Mouse (Mus musculus) ZHBTc4 (cell line): ENCODE measurements around the gene Tjp2.
"Not testable (repeated sequence)": the region's sequence is repeated elsewhere in the genome, so short reads cannot be mapped to it uniquely, and the experiment has no call there.

Experiments
- DNase-seq: peaks from one replicate; pipeline ENCODE4 v3.0.0-alpha.2; 2011; ENCODE audit warnings: low read depth, low spot score

Tjp2 gene

GRCm38 (mm10) chr19:24221455-24221854, 3.4 kb downstream of the Tjp2 start:
- DNase-seq, result peak; percentile 68

GRCm38 (mm10) chr19:24220795-24221445, 3.9 kb downstream of the Tjp2 start:
- no peak for DNase-seq

DNA sequence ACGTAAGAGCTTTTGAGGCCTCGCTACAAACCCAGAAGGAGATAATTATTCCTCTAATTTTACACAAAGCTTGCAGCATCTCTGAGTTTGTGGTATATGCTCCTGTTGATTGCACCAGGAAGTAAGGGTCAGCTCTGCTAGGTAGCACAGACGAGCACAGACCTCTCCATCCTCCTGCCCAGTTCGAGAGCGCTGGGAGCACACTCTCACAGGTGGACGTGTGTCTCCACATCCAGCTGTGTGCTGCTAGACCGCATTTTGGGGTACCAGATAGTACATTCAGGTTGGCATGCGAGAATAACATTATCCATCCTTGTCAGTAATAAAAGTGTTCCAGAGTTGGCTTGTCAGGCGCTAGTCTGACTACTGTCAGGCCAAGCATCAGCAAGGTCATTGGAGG, 5.8 kb downstream of the Tjp2 start:
- DNase-seq, result no peak

GRCm38 (mm10) chr19:24218291-24218690, 6.5 kb downstream of the Tjp2 start:
- peak; percentile 66 for DNase-seq

DNA sequence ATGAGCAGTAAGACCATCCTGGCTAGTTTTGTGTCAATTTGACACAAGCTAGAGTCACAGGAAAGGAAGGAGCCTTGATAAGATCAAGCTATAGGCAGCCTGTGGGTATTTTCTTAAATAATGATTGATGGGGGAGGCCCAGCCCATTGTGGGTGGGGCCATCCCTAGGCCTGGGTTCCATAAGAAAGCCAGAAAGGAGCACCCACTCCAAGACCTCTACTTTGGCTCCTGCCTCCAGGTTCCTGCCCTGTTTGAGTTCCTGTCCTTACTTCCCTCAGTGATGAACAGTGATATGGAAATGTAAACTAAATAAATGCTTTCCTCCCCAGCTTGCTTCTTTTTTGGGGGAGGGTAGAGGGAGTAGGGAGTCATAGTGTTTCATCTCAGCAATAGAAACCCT, 7.0 kb downstream of the Tjp2 start:
- peak; percentile 78 for DNase-seq

DNA sequence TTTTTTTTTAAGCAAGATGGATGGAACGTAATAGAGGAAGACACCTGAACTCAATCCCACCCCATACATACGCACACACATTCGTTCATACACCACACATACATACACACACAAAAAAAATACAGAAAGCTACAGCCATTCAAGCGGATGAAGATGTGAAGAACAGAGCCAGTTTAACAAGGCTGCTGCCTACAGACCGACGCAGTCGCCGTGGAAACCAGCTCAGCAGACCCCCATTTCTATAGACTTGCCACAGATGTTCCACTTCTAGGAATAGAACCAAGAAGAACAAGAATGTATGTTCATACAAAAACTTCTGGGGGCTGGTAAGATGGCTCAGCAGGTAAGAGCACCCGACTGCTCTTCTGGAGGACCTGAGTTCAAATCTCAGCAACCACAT, 8.1 kb downstream of the Tjp2 start:
- no peak for DNase-seq

DNA sequence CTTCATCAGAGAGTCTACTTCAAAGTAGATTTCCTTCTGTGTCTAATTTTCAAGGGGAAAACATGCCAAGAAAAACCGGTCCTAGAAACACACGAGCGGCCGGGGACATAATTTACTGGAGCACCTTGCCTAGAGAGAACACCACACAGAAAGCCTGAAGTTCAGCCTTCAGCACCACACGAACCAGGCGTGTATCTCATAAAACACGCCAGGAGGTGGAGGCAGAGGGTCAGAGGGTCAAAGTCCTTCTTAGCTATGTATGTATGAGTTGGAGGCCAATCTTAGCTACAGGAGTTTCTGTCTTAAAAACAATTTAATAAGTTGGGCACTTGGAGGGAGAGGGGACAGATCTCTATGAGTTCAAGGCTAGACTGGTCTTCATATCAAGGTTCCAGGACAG, 9.9 kb downstream of the Tjp2 start:
- peak; percentile 61 for DNase-seq

- DNase-seq, result no peak
Observed at GRCm38 (mm10) chr19:24213299-24213698, 11.5 kb downstream of the Tjp2 start.

DNA sequence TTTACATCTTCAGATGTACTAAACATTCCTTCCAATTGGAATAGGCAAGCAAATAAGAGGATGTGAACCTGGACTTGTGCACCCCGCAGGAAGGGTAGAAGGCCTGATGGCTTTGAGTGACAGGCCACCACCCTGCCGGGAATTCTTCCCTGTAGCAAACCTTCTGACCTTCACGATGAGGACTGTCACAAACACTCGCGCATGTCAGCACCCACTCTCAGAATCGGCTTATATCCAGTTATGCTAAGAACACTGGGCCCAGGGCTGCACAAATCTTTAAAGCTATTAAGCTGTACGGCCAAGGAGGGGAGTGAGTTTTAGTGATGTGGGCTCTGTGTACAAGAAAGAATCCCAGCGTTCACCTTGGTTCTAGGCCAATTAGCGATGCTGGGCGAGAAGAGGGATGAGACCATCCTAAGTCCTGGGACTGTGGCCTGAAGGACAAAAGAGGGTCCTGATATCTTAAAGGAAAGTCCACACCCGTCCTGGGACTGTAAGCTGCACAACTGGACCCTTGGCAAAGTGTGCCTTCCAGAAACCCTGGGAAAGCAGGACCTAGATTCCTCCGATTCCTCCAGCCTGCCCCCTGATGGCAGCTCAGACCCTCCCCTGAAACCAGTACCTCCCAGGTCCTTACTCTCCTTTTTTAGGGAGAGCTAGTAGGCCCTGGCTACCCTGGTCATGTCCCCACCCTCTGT, 12.1 kb downstream of the Tjp2 start:
- DNase-seq, result no peak

- DNase-seq, result no peak
Observed at GRCm38 (mm10) chr19:24211168-24211567, 13.7 kb downstream of the Tjp2 start.

GRCm38 (mm10) chr19:24209516-24209915, 15.3 kb downstream of the Tjp2 start:
- DNase-seq, result peak; percentile 73

DNA sequence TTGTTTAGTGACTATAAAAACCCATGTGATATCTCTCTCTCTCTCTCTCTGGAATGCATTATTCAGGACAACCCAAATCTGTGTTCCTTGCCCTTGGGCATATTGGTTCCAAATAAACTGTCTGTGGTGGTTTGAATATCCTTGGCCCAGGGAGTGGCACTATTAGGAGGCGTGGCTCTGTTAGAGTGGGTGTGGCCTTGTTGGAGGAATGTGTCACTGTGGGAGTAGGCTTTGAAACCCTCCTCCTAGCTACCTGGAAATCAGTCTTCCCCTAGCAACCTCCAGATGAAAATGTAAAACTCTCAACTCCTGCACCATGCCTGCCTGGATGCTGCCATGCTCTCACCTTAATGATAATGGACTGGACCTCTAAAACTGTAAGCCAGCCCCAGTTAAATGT, 16.9 kb downstream of the Tjp2 start:
- peak; percentile 66 for DNase-seq

DNA sequence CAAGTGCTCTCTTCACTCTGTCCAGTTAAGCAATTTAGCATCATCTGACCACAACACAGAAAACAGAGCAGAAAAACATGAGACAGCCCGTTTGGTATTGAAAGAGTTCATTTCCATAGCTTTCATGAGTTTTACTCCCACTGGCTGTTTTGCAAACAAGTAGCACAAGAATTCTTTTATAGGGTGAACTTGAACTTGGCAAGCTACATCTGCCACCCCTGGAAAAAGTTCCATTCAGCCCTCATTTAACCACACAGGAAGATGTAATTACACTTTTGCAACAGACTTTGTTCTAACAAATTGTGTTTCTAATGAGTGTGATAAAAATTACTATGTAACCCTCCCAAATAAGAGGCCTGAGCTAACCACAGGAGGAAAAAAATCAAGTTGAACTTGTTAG, 19.8 kb downstream of the Tjp2 start:
- no peak for DNase-seq

DNA sequence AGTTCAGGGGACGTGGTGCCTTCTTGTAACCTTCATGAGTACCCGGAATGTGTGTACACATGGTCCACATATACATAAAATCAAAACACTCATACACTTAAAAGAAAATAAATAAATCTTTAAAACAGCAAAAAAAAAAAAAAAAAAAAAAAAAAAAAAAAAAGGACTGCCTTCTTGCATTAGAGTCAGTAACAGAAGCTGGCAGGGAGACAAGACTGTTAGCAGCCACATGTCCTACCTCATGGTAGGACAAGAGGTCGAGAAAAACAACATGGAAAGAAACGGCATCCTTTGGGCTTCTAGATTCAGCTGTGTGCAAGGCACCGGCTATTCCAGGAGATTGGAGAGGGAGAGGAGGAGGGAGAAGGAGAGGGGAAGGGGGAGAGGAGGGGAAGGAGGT, 23.0 kb downstream of the Tjp2 start:
- no peak for DNase-seq

DNA sequence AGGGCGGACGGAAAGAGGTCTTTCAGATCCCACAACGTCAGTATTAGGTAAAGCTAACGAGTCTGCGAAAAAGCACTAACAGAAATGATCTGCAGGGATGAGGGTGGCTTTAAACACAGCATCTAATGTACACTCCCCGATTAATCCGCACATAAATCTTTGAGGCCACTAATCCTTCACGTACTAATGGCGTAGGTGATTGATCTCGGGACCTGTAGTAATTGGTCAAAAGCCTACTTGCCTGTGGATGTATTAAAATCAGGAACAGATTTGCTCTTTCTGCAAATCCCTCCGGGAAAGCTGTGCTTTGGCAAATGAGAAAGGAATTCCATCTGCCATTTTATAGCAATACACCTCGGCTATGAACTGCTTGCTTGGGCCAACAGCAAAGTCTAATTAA, 24.3 kb downstream of the Tjp2 start:
- DNase-seq, result no peak

DNA sequence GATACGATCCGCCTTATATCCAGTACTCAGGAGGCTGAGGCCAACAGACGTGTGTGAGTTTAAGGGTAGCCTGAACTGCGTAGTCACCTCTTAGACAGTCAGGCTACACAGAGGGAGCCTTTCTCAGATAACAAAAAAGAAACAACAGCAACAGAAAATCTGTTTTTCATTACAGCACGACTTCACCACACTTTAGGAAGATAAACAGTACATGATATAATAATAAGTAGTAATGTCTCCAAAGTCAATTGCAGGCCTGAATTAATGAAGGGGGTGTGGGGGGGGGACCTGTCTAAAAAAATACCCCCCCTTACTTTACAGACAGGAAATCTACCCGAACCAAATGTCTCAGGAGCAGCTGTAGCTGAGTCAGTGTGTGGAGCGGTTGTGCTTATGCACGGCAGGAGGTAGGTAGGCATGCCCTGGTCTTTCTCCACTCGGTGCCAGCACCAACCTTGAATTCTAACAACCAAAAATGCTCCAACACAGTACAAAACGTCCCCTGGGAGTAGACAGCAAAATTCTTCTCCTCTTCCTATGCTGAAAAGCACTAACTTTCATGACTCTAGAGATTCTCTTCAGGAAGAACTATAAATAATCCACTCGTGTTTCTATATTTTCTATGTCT, 26.0 kb downstream of the Tjp2 start:
- no peak for DNase-seq

- DNase-seq, result peak; percentile 56
Observed at GRCm38 (mm10) chr19:24197338-24197737, 27.5 kb downstream of the Tjp2 start.

DNA sequence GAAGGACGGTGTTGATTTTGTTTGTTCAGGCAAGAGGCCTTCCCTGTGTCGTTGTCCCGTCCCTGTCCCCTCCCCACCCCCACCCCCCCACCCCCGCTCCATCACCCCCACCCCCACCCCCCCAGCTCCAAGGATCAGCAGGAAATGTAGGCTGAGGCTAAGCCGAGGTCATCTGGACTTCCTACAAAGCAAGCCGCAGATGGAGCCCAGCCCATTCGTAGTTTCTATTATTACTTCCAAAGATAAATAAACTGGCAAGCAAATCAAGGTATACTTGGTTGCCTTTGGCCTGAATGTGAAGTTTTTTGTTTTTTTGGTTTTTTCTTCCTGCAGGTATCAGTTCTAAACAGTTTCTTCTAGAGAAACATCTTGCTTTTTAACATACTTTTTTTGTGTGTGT, 29.6 kb downstream of the Tjp2 start:
- DNase-seq, result no peak

DNA sequence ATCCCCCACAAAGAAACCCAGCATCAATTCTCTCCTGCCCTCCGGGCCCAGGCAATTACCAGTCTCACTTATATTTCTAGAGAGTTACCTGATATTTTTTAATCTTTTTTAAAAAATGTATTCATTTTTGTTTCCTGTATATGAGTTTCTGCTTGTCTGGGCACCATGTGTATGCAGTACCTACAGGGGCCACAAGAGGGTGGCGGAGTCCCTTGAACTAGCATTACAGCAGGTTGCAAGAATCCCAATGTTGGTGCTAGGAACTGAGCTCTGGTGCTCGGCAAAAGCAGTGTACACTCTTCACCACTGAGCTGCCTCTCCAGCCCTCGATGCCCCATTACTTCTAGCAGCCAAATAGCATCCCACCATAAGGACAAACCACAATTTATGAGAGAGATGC, 30.6 kb downstream of the Tjp2 start:
- peak; percentile 74 for DNase-seq

DNA sequence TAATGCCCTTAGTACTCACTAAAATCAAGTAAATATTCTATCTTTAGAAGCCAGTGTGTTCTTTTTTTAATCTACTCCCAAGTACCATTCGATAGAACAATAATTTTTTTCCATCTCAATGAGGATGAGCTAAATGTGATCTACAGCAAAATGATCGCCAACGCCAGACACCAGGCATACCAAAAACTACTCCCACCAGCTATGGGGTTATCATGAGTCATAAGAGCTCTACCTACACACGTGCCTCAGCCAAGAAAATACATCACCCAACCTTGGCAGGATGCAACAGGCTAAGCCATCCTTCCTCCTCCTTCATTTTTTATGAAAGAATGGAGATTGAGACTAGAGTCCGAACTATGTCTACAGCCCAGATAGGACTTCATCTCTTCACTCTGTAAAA, 31.9 kb downstream of the Tjp2 start:
- DNase-seq, result no peak

DNA sequence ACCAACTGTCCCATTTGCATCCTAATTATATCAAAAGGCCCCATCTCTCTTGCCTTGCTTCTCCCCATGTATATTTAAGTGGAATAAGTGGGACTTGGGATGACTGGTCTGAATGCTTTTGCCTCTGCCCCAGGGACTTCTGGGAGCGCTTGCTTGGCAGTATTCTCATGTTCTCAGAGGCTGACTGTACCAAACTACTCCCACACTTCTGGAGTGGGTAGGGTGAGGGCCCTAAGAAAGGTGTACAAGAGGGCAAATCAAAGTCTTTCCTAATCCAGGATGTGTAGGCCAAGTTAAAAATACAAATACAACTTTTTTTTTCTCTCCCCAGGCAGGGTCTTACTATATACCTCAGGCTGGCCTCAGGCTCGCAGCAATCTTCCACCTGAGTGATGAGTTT, 37.0 kb downstream of the Tjp2 start:
- DNase-seq, result no peak

DNA sequence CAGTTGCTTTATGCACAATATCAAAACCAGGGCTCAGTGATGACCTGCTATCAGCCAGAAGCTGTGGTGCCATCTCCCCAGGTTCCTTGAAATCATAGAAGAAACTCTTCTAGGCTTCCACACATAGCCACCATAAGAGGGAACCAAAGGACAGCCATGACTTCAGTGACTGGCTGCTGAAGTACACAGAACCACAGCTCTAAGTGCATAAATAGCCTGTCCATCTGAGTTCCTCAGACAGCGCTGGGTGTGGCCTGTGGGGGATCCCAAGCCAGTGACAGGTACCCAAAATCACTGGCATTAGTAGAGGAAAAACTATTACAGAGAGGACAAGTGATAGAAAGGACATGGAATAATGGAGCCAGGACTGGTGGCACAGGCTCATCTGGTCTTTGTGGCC, 37.5 kb downstream of the Tjp2 start:
- not testable (repeated sequence) for DNase-seq

- DNase-seq, result no peak
Observed at GRCm38 (mm10) chr19:24183680-24184235, 41.1 kb downstream of the Tjp2 start.
